Comparison of ENCODE assay signal across 11 mouse cellular contexts in genomic region chr12:29356681-29357397, GRCm38 (mm10).
DNase-seq lines count a peak whose midpoint lies in the region; ATAC-seq lines count a peak whose summit lies in the region.
"Had no signal": no experiment of that assay in that cellular context is flagged by ENCODE, and none has a peak within 500 bp of the region (broad histone marks: within the 10 kb centered on the region; RNA-seq: fewer than 3 reads in every experiment).

No protein-coding gene starts in this region.

- H3K4me1 ChIP-seq in heart, embryonic 12.5 days (replicated peaks): peaks cover 35% of the 10 kb centered on the region
- H3K4me1 ChIP-seq in hindbrain, embryonic 14.5 days (replicated peaks; ENCODE audit: control insufficient read depth, insufficient read depth, low read length): peaks cover 34% of the 10 kb centered on the region
- peaks cover 24% of the 10 kb centered on the region for H3K4me1 ChIP-seq in neural tube, embryonic 12.5 days

- DNase-seq in heart, adult 18-20 months: no peak
- peak; percentile 73 for DNase-seq in embryo, embryonic 11 days
- peak; percentile 57 for DNase-seq in hindbrain, embryonic 14.5 days (ENCODE audit: low spot score)
- no peak for DNase-seq in B cell, adult 2 months
- DNase-seq in thymus, adult 18-20 months: no peak
- DNase-seq: gastrocnemius, postnatal 10 days; layer of hippocampus, postnatal 36 days had no signal

- no peak overlapping the region for H3K27ac ChIP-seq in heart, embryonic 12.5 days (ENCODE audit: poor library complexity, severe bottlenecking)
- peak overlapping the region; percentile 88 for H3K27ac ChIP-seq in hindbrain, embryonic 14.5 days
- H3K27ac ChIP-seq in neural tube, embryonic 12.5 days: peak overlapping the region; percentile 82

- 27% methylated on average over 11 of the region's 11 CpGs for WGBS in heart, embryonic 12.5 days
- WGBS in hindbrain, embryonic 14.5 days: 11% methylated on average over 11 of the region's 11 CpGs
- 15% methylated on average over 11 of the region's 11 CpGs for WGBS in neural tube, embryonic 12.5 days

- no peaks in the 10 kb centered on the region for H3K9me3 ChIP-seq in heart, embryonic 12.5 days (replicated peaks)
- H3K9me3 ChIP-seq in hindbrain, embryonic 14.5 days (ENCODE audit: control insufficient read depth, low read length): no peaks in the 10 kb centered on the region
- no peaks in the 10 kb centered on the region for H3K9me3 ChIP-seq in neural tube, embryonic 12.5 days

- no peak overlapping the region for H3K4me2 ChIP-seq in heart, embryonic 12.5 days
- 0 out of 2 replicates have a peak overlapping the region, but pooled peaks have one; percentile 9 for H3K4me2 ChIP-seq in hindbrain, embryonic 14.5 days (replicated peaks)
- H3K4me2 ChIP-seq in neural tube, embryonic 12.5 days (replicated peaks): peak overlapping the region; percentile 16; the same call in 1 of the 2 replicates

- H3K36me3 ChIP-seq in heart, embryonic 12.5 days: no peaks in the 10 kb centered on the region
- H3K36me3 ChIP-seq in hindbrain, embryonic 14.5 days (replicated peaks; ENCODE audit: control insufficient read depth, insufficient read depth): no peaks in the 10 kb centered on the region
- no peaks in the 10 kb centered on the region for H3K36me3 ChIP-seq in neural tube, embryonic 12.5 days

- no peak for ATAC-seq in heart, embryonic 12.5 days (ENCODE audit: insufficient number of reproducible peaks, low FRiP score)
- peak; percentile 50; the same call in 1 of the 2 replicates for ATAC-seq in hindbrain, embryonic 14.5 days (ENCODE audit: low FRiP score)
- peak; percentile 66 for ATAC-seq in neural tube, embryonic 12.5 days (ENCODE audit: low FRiP score, low read depth)
- no peak for ATAC-seq in monocyte, adult 5-6 weeks (replicated peaks; ENCODE audit: insufficient number of reproducible peaks, low FRiP score, low TSS enrichment, poor library complexity, severe bottlenecking)

- H3K4me3 ChIP-seq in heart, embryonic 12.5 days: no peak overlapping the region
- no peak overlapping the region for H3K4me3 ChIP-seq in hindbrain, embryonic 14.5 days (replicated peaks; ENCODE audit: low read length)
- no peak overlapping the region for H3K4me3 ChIP-seq in neural tube, embryonic 12.5 days

- H3K9ac ChIP-seq in heart, embryonic 12.5 days: 0 out of 2 replicates have a peak overlapping the region, but pooled peaks have one; percentile 50
- peak overlapping the region; percentile 53 for H3K9ac ChIP-seq in hindbrain, embryonic 14.5 days
- peak overlapping the region; percentile 33 for H3K9ac ChIP-seq in neural tube, embryonic 12.5 days

- H3K27me3 ChIP-seq in heart, embryonic 12.5 days (replicated peaks): 0 out of 2 replicates have a peak, but pooled peaks cover 3% of the 10 kb centered on the region
- no peaks in the 10 kb centered on the region for H3K27me3 ChIP-seq in hindbrain, embryonic 14.5 days (ENCODE audit: control insufficient read depth, insufficient read depth, low read length)
- no peaks in the 10 kb centered on the region for H3K27me3 ChIP-seq in neural tube, embryonic 12.5 days (replicated peaks)
- H3K27me3 ChIP-seq: CH12.LX had no signal

Comparison
In these comparisons a context has a peak if more than half of its experiments do, and no peak if none do; other contexts are left out.
1. ATAC-seq: peak in hindbrain, embryonic 14.5 days (single experiment) and neural tube, embryonic 12.5 days (single experiment); none in heart, embryonic 12.5 days (single experiment) and monocyte, adult 5-6 weeks (single experiment).
2. DNase-seq: peak in embryo, embryonic 11 days (single experiment) and hindbrain, embryonic 14.5 days (single experiment); none in heart, adult 18-20 months (0 of 2), B cell, adult 2 months (0 of 2) and thymus, adult 18-20 months (0 of 2).
3. Peak in every context shown above with its lines, with median percentiles within 50 percentile points of each other: H3K9ac ChIP-seq.